Mouse (Mus musculus): ENCODE results near the gene Srgn. TPM values are rescaled to one million over a fixed set of nuclear protein-coding genes. Genes with fewer than 3 reads are reported as not detected.
A peak's percentile ranks its signal among the peaks of the same experiment; 100 is the strongest.

The Srgn gene
- 253 and 281 TPM in 2 replicates for polyA plus RNA-seq (2012; ENCODE audit: insufficient read depth, insufficient read length, missing spikeins)

GRCm38 (mm10) chr10:62527351-62527750 lies at the start of gene Srgn:
Gene Srgn, minus strand, starts transcription at chr10:62527451.
- H3K4me3 ChIP-seq (ENCODE audit: insufficient read depth, low read length), result no peak within 1 kb of the TSS
- peaks cover 9% of the 10 kb centered on the region for H3K4me1 ChIP-seq (ENCODE audit: control insufficient read depth, insufficient read depth, low read length)
- no peak within 1 kb of the TSS for H3K27ac ChIP-seq (ENCODE audit: insufficient read depth, low read depth, low read length)
- TF ChIP-seq POLR2A (IDR thresholded peaks at IDR 0.05; ENCODE audit: borderline replicate concordance, low read depth, low read length) (no peak), CTCF (IDR thresholded peaks at IDR 0.05; ENCODE audit: low read depth, low read length) (no peak)

- no peak overlapping the region for H3K4me3 ChIP-seq (ENCODE audit: insufficient read depth, low read length)
- no peak overlapping the region for H3K27ac ChIP-seq (ENCODE audit: insufficient read depth, low read depth, low read length)
- no peak for TF ChIP-seq CTCF (IDR thresholded peaks at IDR 0.05; ENCODE audit: low read depth, low read length)
- TF ChIP-seq POLR2A (IDR thresholded peaks at IDR 0.05; ENCODE audit: borderline replicate concordance, low read depth, low read length), result no peak
- peaks cover 5% of the 10 kb centered on the region for H3K4me1 ChIP-seq (ENCODE audit: control insufficient read depth, insufficient read depth, low read length)
Measured at GRCm38 (mm10) chr10:62575001-62575400, 47.8 kb upstream of the Srgn start.

DNA sequence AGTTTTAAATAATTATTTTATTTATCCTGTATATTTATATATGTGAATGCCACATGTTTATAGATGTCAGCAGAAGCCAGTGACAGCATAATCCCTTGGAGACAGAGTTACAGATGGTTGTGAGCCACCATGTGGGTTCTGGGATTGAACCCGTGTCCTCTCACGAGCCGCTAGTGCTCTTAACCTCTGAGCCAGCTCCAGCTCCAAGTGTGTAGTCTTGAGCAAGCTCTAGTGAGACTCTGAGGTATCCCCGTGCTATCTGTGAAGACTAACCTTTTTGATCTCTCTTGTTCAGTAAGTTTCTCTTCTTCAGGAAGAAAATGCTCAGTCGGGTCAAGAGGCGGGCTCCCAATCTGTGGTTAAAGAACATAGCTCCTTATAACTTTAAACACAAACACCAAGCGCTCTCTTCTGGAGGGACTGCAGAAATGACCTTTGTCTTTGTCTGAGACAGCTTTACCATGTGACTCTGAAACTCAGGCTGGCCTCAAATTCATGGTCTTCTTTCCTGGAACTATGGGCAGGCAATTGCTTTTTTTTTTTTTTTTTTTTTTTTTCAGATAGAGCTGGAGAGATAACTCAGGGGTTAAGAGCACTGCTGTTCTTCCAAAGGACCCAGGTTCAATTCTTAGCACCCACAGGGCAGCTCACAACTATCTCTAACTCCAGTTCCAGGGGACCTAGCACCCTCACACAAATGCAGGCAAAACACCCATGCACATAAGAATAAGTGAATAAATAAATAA lies 43.0 kb upstream of the Srgn start:
- no peaks in the 10 kb centered on the region for H3K4me1 ChIP-seq (ENCODE audit: control insufficient read depth, insufficient read depth, low read length)
- H3K4me3 ChIP-seq (ENCODE audit: insufficient read depth, low read length), result no peak overlapping the region
- no peak overlapping the region for H3K27ac ChIP-seq (ENCODE audit: insufficient read depth, low read depth, low read length)
- TF ChIP-seq CTCF (IDR thresholded peaks at IDR 0.05; ENCODE audit: low read depth, low read length) (no peak), POLR2A (IDR thresholded peaks at IDR 0.05; ENCODE audit: borderline replicate concordance, low read depth, low read length) (no peak)

- H3K4me1 ChIP-seq (ENCODE audit: control insufficient read depth, insufficient read depth, low read length), result no peaks in the 10 kb centered on the region
- TF ChIP-seq POLR2A (IDR thresholded peaks at IDR 0.05; ENCODE audit: borderline replicate concordance, low read depth, low read length), result no peak
- TF ChIP-seq CTCF (IDR thresholded peaks at IDR 0.05; ENCODE audit: low read depth, low read length), result no peak
- no peak overlapping the region for H3K27ac ChIP-seq (ENCODE audit: insufficient read depth, low read depth, low read length)
- H3K4me3 ChIP-seq (ENCODE audit: insufficient read depth, low read length), result no peak overlapping the region
Measured at GRCm38 (mm10) chr10:62568861-62569260, 41.6 kb upstream of the Srgn start.

GRCm38 (mm10) chr10:62557736-62558135 lies 30.5 kb upstream of the Srgn start:
- TF ChIP-seq CTCF (IDR thresholded peaks at IDR 0.05; ENCODE audit: low read depth, low read length) (peak; percentile 36; the same call in 1 of the 2 replicates), POLR2A (IDR thresholded peaks at IDR 0.05; ENCODE audit: borderline replicate concordance, low read depth, low read length) (no peak)
- Histone ChIP-seq H3K4me1 (ENCODE audit: control insufficient read depth, insufficient read depth, low read length) (peaks cover 36% of the 10 kb centered on the region), H3K27ac (ENCODE audit: insufficient read depth, low read depth, low read length) (no peak overlapping the region), H3K4me3 (ENCODE audit: insufficient read depth, low read length) (no peak overlapping the region)

- H3K27ac ChIP-seq (ENCODE audit: insufficient read depth, low read depth, low read length), result peak overlapping the region; percentile 55
Measured at GRCm38 (mm10) chr10:62556558-62556901, 29.3 kb upstream of the Srgn start.

GRCm38 (mm10) chr10:62555705-62556557 lies 28.7 kb upstream of the Srgn start:
- Histone ChIP-seq H3K4me3 (ENCODE audit: insufficient read depth, low read length) (no peak overlapping the region), H3K27ac (ENCODE audit: insufficient read depth, low read depth, low read length) (peak overlapping the region; percentile 55)

More at GRCm38 (mm10) chr10:62556558-62556901, 29.3 kb upstream of the Srgn start:
- TF ChIP-seq CTCF (IDR thresholded peaks at IDR 0.05; ENCODE audit: low read depth, low read length) (no peak), POLR2A (IDR thresholded peaks at IDR 0.05; ENCODE audit: borderline replicate concordance, low read depth, low read length) (no peak)
- Histone ChIP-seq H3K4me3 (ENCODE audit: insufficient read depth, low read length) (no peak overlapping the region), H3K4me1 (ENCODE audit: control insufficient read depth, insufficient read depth, low read length) (peaks cover 36% of the 10 kb centered on the region)

GRCm38 (mm10) chr10:62553611-62554091 lies 26.4 kb upstream of the Srgn start:
- Histone ChIP-seq H3K27ac (ENCODE audit: insufficient read depth, low read depth, low read length) (peak overlapping the region; percentile 53), H3K4me1 (ENCODE audit: control insufficient read depth, insufficient read depth, low read length) (peaks cover 40% of the 10 kb centered on the region), H3K4me3 (ENCODE audit: insufficient read depth, low read length) (peak overlapping the region; percentile 13; the same call in 1 of the 2 replicates)
- TF ChIP-seq POLR2A (IDR thresholded peaks at IDR 0.05; ENCODE audit: borderline replicate concordance, low read depth, low read length) (no peak), CTCF (IDR thresholded peaks at IDR 0.05; ENCODE audit: low read depth, low read length) (no peak)

More at GRCm38 (mm10) chr10:62555705-62556557, 28.7 kb upstream of the Srgn start:
- peaks cover 36% of the 10 kb centered on the region for H3K4me1 ChIP-seq (ENCODE audit: control insufficient read depth, insufficient read depth, low read length)
- TF ChIP-seq POLR2A (IDR thresholded peaks at IDR 0.05; ENCODE audit: borderline replicate concordance, low read depth, low read length) (no peak), CTCF (IDR thresholded peaks at IDR 0.05; ENCODE audit: low read depth, low read length) (no peak)

GRCm38 (mm10) chr10:62550787-62551300 lies 23.6 kb upstream of the Srgn start:
- Histone ChIP-seq H3K4me3 (ENCODE audit: insufficient read depth, low read length) (no peak overlapping the region), H3K4me1 (ENCODE audit: control insufficient read depth, insufficient read depth, low read length) (peaks cover 33% of the 10 kb centered on the region), H3K27ac (ENCODE audit: insufficient read depth, low read depth, low read length) (no peak overlapping the region)
- TF ChIP-seq CTCF (IDR thresholded peaks at IDR 0.05; ENCODE audit: low read depth, low read length) (no peak), POLR2A (IDR thresholded peaks at IDR 0.05; ENCODE audit: borderline replicate concordance, low read depth, low read length) (no peak)
